Mouse (Mus musculus) brain, embryonic 14.5 days (tissue): ENCODE data around the gene Cracr2a.

ENCODE experiments used
- CTCF ChIP-seq: fragments of 200-500 bp; IDR thresholded peaks from 2 replicates; pipeline ENCODE4 v1.5.1; 2012; ENCODE audit warnings: inconsistent platforms, mild to moderate bottlenecking, moderate library complexity, borderline replicate concordance; ENCODE audit not compliant: insufficient read depth, insufficient read length; ENCODE audit errors: extremely low read depth
- POLR2A ChIP-seq: fragments of 200-500 bp; IDR thresholded peaks from 2 replicates; pipeline ENCODE4 v1.6.1; 2012; ENCODE audit warnings: mild to moderate bottlenecking, inconsistent platforms, borderline replicate concordance; ENCODE audit not compliant: poor library complexity, insufficient read depth, insufficient read length, severe bottlenecking; ENCODE audit errors: extremely low read depth

DNA sequence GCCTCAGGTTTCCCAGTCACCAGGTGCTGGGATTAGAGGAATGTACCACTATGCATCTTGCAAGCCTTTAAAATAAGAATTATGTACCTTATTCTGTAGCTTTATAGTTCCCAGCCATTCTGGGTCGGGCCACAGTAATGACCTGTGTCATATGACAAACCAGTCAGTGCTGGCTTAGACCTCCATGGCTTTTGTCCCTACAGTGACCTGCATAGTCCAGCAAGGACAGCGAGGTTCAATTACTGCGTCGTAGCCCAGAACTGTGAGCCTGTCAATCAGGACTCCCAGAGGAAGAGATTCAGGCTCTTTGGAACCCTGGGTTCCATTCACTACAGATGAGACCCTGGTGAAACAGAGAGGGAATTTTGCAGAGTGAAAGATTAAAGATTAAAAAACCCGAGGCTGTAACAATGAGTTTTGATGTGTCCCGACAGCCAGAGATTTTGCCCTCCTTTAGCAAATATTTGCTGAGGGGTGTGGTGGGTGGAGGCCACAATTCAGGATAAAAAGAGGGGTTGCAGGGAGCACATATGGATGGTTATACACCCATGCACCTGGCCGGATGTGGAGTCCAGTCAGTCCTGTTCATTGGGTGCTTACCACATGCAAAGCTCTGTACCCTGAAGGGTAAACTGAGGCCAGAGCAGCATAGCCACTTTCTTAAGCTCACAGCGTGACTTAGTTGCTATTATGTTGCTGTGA lies 10.9 kb downstream of the Cracr2a start:
- TF ChIP-seq CTCF (no peak), POLR2A (no peak)
